Mouse (Mus musculus): ENCODE results near the gene Taar5. TPM values are rescaled to one million over a fixed set of nuclear protein-coding genes. Genes with fewer than 3 reads are reported as not detected.
A peak's percentile ranks its signal among the peaks of the same experiment; 100 is the strongest.

Gene Taar5
- polyA plus RNA-seq, 1 experiment from 2014 or later, result not detected

- 84% methylated on average over 5 of the region's 5 CpGs for WGBS
- no peaks in the 10 kb centered on the region for H3K9me3 ChIP-seq
- H3K27ac ChIP-seq (replicated peaks), result no peak overlapping the region
- no peak overlapping the region for H3K4me3 ChIP-seq
- H3K27me3 ChIP-seq (replicated peaks; ENCODE audit: low read depth, poor library complexity, severe bottlenecking), result no peaks in the 10 kb centered on the region
- DNase-seq (ENCODE audit: low spot score), result no peak
- no peaks in the 10 kb centered on the region for H3K4me1 ChIP-seq
- no peaks in the 10 kb centered on the region for H3K36me3 ChIP-seq (replicated peaks)
Observed at GRCm38 (mm10) chr10:23971256-23971655, 750 bp downstream of the Taar5 start.

- H3K27ac ChIP-seq (replicated peaks), result no peak overlapping the region
- H3K36me3 ChIP-seq (replicated peaks), result no peaks in the 10 kb centered on the region
- no peaks in the 10 kb centered on the region for H3K4me1 ChIP-seq
- 44% methylated on average over 4 of the region's 4 CpGs for WGBS
- no peaks in the 10 kb centered on the region for H3K27me3 ChIP-seq (replicated peaks; ENCODE audit: low read depth, poor library complexity, severe bottlenecking)
- no peak for DNase-seq (ENCODE audit: low spot score)
- no peak overlapping the region for H3K4me3 ChIP-seq
- no peaks in the 10 kb centered on the region for H3K9me3 ChIP-seq
Observed at GRCm38 (mm10) chr10:23977958-23978357, 7.5 kb downstream of the Taar5 start.

GRCm38 (mm10) chr10:23978901-23979705, 8.6 kb downstream of the Taar5 start:
- 41% methylated on average over 16 of the region's 16 CpGs for WGBS
- Histone ChIP-seq H3K27ac (replicated peaks) (no peak overlapping the region), H3K27me3 (replicated peaks; ENCODE audit: low read depth, poor library complexity, severe bottlenecking) (no peaks in the 10 kb centered on the region), H3K4me3 (no peak overlapping the region), H3K36me3 (replicated peaks) (no peaks in the 10 kb centered on the region), H3K4me1 (no peaks in the 10 kb centered on the region; the same call in 1 of the 2 replicates), H3K9me3 (no peaks in the 10 kb centered on the region)
- DNase-seq (ENCODE audit: low spot score), result peak; percentile 81

GRCm38 (mm10) chr10:23985546-23985945, 15.0 kb downstream of the Taar5 start, which contains the start of gene Taar6:
Gene Taar6, minus strand, starts transcription at chr10:23985646.
- no peaks in the 10 kb centered on the region for H3K36me3 ChIP-seq (replicated peaks)
- H3K27ac ChIP-seq (replicated peaks), result no peak within 1 kb of the TSS
- H3K4me1 ChIP-seq, result no peaks in the 10 kb centered on the region; the same call in 1 of the 2 replicates
- peaks cover 2% of the 10 kb centered on the region; the same call in 1 of the 2 replicates for H3K9me3 ChIP-seq
- 80% methylated on average over 8 of the region's 8 CpGs for WGBS
- H3K27me3 ChIP-seq (replicated peaks; ENCODE audit: low read depth, poor library complexity, severe bottlenecking), result no peaks in the 10 kb centered on the region
- no peak within 1 kb of the TSS for H3K4me3 ChIP-seq
- DNase-seq (ENCODE audit: low spot score), result no peak

GRCm38 (mm10) chr10:23986419-23986818, 15.9 kb downstream of the Taar5 start:
- no peaks in the 10 kb centered on the region for H3K36me3 ChIP-seq (replicated peaks)
- no peaks in the 10 kb centered on the region for H3K27me3 ChIP-seq (replicated peaks; ENCODE audit: low read depth, poor library complexity, severe bottlenecking)
- H3K9me3 ChIP-seq, result peaks cover 2% of the 10 kb centered on the region; the same call in 1 of the 2 replicates
- H3K27ac ChIP-seq (replicated peaks), result no peak overlapping the region
- no peak overlapping the region for H3K4me3 ChIP-seq
- DNase-seq (ENCODE audit: low spot score), result no peak
- WGBS, result 81% methylated on average over 5 of the region's 5 CpGs
- H3K4me1 ChIP-seq, result no peaks in the 10 kb centered on the region; the same call in 1 of the 2 replicates

GRCm38 (mm10) chr10:23993381-23993780, 22.9 kb downstream of the Taar5 start, which contains the start of gene Taar7a:
Gene Taar7a, minus strand, starts transcription at chr10:23993481.
- WGBS, result 89% methylated on average over 3 of the region's 3 CpGs

GRCm38 (mm10) chr10:23999639-24000038, 29.1 kb downstream of the Taar5 start, which contains the start of gene Taar7b:
Gene Taar7b, plus strand, starts transcription at chr10:23999939.
- Histone ChIP-seq H3K27me3 (replicated peaks; ENCODE audit: low read depth, poor library complexity, severe bottlenecking) (no peaks in the 10 kb centered on the region), H3K27ac (replicated peaks) (no peak within 1 kb of the TSS), H3K4me1 (no peaks in the 10 kb centered on the region), H3K9me3 (no peaks in the 10 kb centered on the region), H3K4me3 (no peak within 1 kb of the TSS), H3K36me3 (replicated peaks) (no peaks in the 10 kb centered on the region)
- WGBS, result 84% methylated on average over 1 of the region's 1 CpGs
- no peak for DNase-seq (ENCODE audit: low spot score)

More at GRCm38 (mm10) chr10:23993381-23993780, 22.9 kb downstream of the Taar5 start, which contains the start of gene Taar7a:
- Histone ChIP-seq H3K4me1 (no peaks in the 10 kb centered on the region), H3K9me3 (peaks cover 2% of the 10 kb centered on the region; the same call in 1 of the 2 replicates), H3K27me3 (replicated peaks; ENCODE audit: low read depth, poor library complexity, severe bottlenecking) (no peaks in the 10 kb centered on the region), H3K36me3 (replicated peaks) (no peaks in the 10 kb centered on the region), H3K27ac (replicated peaks) (no peak within 1 kb of the TSS), H3K4me3 (no peak within 1 kb of the TSS)
- DNase-seq (ENCODE audit: low spot score), result no peak

GRCm38 (mm10) chr10:24006442-24006841, 35.9 kb downstream of the Taar5 start:
- Histone ChIP-seq H3K27ac (replicated peaks) (no peak overlapping the region), H3K9me3 (no peaks in the 10 kb centered on the region), H3K4me1 (no peaks in the 10 kb centered on the region), H3K36me3 (replicated peaks) (no peaks in the 10 kb centered on the region), H3K4me3 (no peak overlapping the region), H3K27me3 (replicated peaks; ENCODE audit: low read depth, poor library complexity, severe bottlenecking) (no peaks in the 10 kb centered on the region)
- WGBS, result 78% methylated on average over 1 of the region's 1 CpGs
- no peak for DNase-seq (ENCODE audit: low spot score)

GRCm38 (mm10) chr10:24007034-24007433, 36.5 kb downstream of the Taar5 start:
- no peak for DNase-seq (ENCODE audit: low spot score)
- Histone ChIP-seq H3K36me3 (replicated peaks) (no peaks in the 10 kb centered on the region), H3K4me1 (no peaks in the 10 kb centered on the region), H3K9me3 (no peaks in the 10 kb centered on the region), H3K27ac (replicated peaks) (no peak overlapping the region), H3K4me3 (no peak overlapping the region), H3K27me3 (replicated peaks; ENCODE audit: low read depth, poor library complexity, severe bottlenecking) (no peaks in the 10 kb centered on the region)
- WGBS, result 65% methylated on average over 2 of the region's 2 CpGs

GRCm38 (mm10) chr10:24008143-24008542, 37.6 kb downstream of the Taar5 start:
- H3K27me3 ChIP-seq (replicated peaks; ENCODE audit: low read depth, poor library complexity, severe bottlenecking), result no peaks in the 10 kb centered on the region
- no peaks in the 10 kb centered on the region for H3K36me3 ChIP-seq (replicated peaks)
- no peak for DNase-seq (ENCODE audit: low spot score)
- WGBS, result 92% methylated on average over 1 of the region's 1 CpGs
- H3K9me3 ChIP-seq, result no peaks in the 10 kb centered on the region
- no peaks in the 10 kb centered on the region for H3K4me1 ChIP-seq
- H3K4me3 ChIP-seq, result no peak overlapping the region
- no peak overlapping the region for H3K27ac ChIP-seq (replicated peaks)

Other genes starting within 250 kb of the Taar5 start
- 142 and 152 TPM in 2 replicates for gene Rps12, start 183.4 kb upstream of the Taar5 start, polyA plus RNA-seq (2016; fragmentation: Nextera tagmentation; extraction: Ambion mirVana)
- 10.2 and 11.7 TPM in 2 replicates for gene Slc18b1, start 173.7 kb upstream of the Taar5 start, polyA plus RNA-seq (2016; fragmentation: Nextera tagmentation; extraction: Ambion mirVana)
- not detected in 2 replicates for gene Vnn3, start 119.2 kb upstream of the Taar5 start, polyA plus RNA-seq (2016; fragmentation: Nextera tagmentation; extraction: Ambion mirVana)
- gene Vnn1, start 76.0 kb upstream of the Taar5 start, polyA plus RNA-seq (2016; fragmentation: Nextera tagmentation; extraction: Ambion mirVana), result 1.9 and 2.1 TPM in 2 replicates
- gene Taar1, start 50.4 kb upstream of the Taar5 start, polyA plus RNA-seq (2016; fragmentation: Nextera tagmentation; extraction: Ambion mirVana), result not detected in 2 replicates
- gene Taar2, start 32.1 kb upstream of the Taar5 start, polyA plus RNA-seq (2016; fragmentation: Nextera tagmentation; extraction: Ambion mirVana), result not detected in 2 replicates
- not detected in 2 replicates for gene Taar3, start 21.1 kb upstream of the Taar5 start, polyA plus RNA-seq (2016; fragmentation: Nextera tagmentation; extraction: Ambion mirVana)
- not detected in 2 replicates for gene Taar4, start 10.2 kb upstream of the Taar5 start, polyA plus RNA-seq (2016; fragmentation: Nextera tagmentation; extraction: Ambion mirVana)
- not detected in 2 replicates for gene Taar6, start 14.9 kb downstream of the Taar5 start, polyA plus RNA-seq (2016; fragmentation: Nextera tagmentation; extraction: Ambion mirVana)
- gene Taar7a, start 22.8 kb downstream of the Taar5 start, polyA plus RNA-seq (2016; fragmentation: Nextera tagmentation; extraction: Ambion mirVana), result not detected in 2 replicates
- not detected in 2 replicates for gene Taar7b, start 29.2 kb downstream of the Taar5 start, polyA plus RNA-seq (2016; fragmentation: Nextera tagmentation; extraction: Ambion mirVana)
- not detected in 2 replicates for gene Taar7d, start 56.5 kb downstream of the Taar5 start, polyA plus RNA-seq (2016; fragmentation: Nextera tagmentation; extraction: Ambion mirVana)
- not detected in 2 replicates for gene Taar7e, start 66.9 kb downstream of the Taar5 start, polyA plus RNA-seq (2016; fragmentation: Nextera tagmentation; extraction: Ambion mirVana)
- not detected in 2 replicates for gene Taar7f, start 78.8 kb downstream of the Taar5 start, polyA plus RNA-seq (2016; fragmentation: Nextera tagmentation; extraction: Ambion mirVana)
- gene Taar8a, start 105.8 kb downstream of the Taar5 start, polyA plus RNA-seq (2016; fragmentation: Nextera tagmentation; extraction: Ambion mirVana), result not detected in 2 replicates
- gene Taar8b, start 121.6 kb downstream of the Taar5 start, polyA plus RNA-seq (2016; fragmentation: Nextera tagmentation; extraction: Ambion mirVana), result not detected in 2 replicates
- gene Taar8c, start 131.2 kb downstream of the Taar5 start, polyA plus RNA-seq (2016; fragmentation: Nextera tagmentation; extraction: Ambion mirVana), result not detected in 2 replicates
- not detected in 2 replicates for gene Taar9, start 138.8 kb downstream of the Taar5 start, polyA plus RNA-seq (2016; fragmentation: Nextera tagmentation; extraction: Ambion mirVana)
- gene Stx7, start 178.6 kb downstream of the Taar5 start, polyA plus RNA-seq (2016; fragmentation: Nextera tagmentation; extraction: Ambion mirVana), result 47.9 and 55.1 TPM in 2 replicates

Measured in embryonic facial prominence, embryonic 10.5 days (tissue).